Mouse (Mus musculus) layer of hippocampus, postnatal 25 days (tissue): ENCODE results near the gene Rflna. TPM values are rescaled to one million over a fixed set of nuclear protein-coding genes. Genes with fewer than 3 reads are reported as not detected.

ENCODE experiments used
- DNase-seq, 2 experiments: peaks; one replicate each; pipeline ENCODE4 v3.0.0; 2022; ENCODE audit warnings: mixed read lengths in 2 of 2, low spot score in 1 of 2; ENCODE audit errors: extremely low spot score in 1 of 2
- total RNA-seq, 2 experiments: library from RNA; stranded (reverse); gene quantifications; 2 replicates each; pipeline ENCODE4 v1.2.3; 2021

The Rflna gene
- under 1 TPM; 0.37 to 0.80 TPM for total RNA-seq

DNA sequence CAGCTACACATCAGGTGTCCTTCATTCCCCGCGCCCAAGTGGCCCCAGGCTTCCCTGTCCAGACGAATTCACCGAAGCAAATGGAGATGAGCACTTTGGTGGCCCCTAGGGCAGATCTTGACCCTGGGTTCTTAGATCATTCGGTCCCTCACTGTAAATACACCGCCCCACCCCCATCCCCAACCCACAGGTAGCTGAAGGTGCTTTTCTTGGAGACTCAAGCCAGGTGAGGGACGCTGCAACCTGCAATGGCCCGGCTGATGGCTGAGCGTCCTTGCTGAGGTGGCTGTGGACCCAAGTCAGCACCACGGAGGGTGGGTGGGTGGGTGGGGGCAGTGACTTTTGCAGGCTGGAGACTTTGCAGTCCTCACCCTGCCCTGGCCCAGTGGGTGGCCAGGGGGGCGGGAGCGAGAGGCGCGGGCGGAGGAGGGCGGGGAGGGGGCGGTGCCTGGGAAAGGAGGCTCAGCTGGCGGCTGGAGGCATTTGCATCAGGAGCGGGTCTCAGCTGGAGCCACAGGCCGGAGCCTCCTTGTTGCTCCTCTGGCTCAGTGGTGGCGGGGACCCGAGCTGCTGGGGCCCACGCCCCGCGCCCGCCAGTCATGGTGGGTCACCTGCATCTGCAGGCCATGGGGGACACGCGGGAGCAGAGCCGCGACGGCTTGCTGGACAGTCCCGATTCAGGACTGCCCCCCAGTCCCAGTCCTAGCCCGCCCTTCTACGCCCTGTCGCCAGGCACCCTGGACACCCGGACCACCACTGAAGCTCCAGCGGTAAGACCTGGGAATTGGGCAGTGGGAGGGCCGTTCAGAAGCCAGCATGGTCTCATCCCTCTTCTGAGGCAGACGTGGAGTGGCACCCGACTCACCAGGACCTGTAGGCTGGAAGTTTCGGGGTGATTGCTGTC lies at the start of gene Rflna:
Rflna (plus strand) TSS at position 253 of the 904 bp plus-strand sequence.
- peak in 1 of 2 experiments; percentile 7 for DNase-seq

DNA sequence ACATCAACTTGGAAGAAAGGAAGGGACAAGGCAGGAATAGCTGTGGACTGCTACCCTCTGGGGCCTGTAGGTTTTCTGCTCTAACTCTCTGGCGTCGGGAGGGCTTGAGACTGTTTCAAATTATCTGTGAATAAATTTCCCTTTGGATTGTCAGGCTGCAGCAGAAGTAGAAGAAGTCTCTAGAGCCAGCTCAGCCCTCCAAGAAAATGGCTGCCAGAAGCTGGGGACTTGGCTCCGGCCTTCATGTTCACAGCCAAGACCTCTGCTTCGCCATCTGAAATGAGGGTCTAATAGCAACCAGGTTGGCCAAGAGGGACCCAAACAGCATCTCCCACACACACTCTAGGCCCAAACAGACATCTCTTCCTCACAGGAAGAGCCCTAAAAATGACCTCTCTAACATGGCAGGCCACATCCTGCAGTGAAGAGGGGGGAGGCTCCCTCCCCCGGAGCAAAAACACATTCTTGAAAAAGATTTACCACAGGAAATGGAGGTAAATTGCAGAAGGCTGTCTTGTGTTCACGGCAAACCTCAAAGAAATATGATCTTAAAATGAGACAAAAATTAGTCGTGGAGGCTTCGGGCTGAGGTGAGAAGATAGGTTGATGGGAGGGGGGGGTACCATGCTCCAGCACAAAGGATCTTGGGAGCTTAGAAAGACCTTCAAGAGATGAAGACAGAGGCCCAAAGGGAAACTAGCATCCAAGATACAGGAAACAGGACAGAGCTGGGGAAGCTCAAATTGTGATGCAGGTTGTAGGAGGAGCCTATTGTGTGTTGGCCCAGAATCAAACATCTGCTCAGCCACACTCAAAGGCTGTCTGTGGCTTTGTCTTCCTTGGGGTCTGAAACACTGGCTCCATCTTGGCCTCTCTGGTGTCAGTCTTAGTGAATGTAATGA lies 48.4 kb upstream of the Rflna start:
- no peak for DNase-seq

DNA sequence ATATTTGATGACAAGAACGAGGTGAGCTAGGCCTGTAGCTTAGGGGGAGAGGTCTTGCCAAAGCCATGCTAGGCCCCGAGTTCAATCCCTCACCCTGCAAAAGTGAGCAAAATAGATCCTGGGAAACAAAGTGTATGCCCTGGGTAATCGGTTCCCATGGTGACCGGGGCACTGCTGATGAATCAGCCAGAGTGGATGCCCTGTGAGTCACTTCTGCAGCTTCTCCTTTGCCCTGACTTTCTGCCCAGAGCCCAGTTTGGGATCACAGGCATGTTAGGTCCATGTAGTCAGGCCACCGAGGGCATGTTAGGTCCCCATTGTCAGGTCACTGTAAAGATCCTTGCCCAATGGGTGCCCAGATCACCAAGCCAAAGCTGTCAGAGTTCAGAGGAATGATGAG lies 45.5 kb upstream of the Rflna start:
- DNase-seq, result no peak

DNA sequence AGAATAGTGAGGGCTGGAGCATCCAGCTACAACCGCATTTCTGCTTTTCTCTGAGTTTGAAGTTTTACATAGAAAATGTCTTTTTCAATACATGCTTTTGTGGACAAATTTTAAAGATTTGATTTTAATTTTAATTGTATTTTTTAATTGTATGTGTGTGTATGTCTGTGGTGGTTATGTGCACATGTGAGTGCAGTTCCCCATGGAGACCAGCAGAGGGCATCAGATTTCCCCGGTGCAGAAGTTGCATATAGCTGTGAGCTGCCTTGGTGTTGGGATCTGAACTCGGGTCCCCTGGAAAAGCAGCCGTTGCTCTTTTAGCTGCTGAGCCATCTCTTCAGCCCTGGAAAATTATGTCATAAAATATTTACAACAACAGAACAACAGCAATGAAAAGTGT lies 43.9 kb upstream of the Rflna start:
- no peak for DNase-seq

DNA sequence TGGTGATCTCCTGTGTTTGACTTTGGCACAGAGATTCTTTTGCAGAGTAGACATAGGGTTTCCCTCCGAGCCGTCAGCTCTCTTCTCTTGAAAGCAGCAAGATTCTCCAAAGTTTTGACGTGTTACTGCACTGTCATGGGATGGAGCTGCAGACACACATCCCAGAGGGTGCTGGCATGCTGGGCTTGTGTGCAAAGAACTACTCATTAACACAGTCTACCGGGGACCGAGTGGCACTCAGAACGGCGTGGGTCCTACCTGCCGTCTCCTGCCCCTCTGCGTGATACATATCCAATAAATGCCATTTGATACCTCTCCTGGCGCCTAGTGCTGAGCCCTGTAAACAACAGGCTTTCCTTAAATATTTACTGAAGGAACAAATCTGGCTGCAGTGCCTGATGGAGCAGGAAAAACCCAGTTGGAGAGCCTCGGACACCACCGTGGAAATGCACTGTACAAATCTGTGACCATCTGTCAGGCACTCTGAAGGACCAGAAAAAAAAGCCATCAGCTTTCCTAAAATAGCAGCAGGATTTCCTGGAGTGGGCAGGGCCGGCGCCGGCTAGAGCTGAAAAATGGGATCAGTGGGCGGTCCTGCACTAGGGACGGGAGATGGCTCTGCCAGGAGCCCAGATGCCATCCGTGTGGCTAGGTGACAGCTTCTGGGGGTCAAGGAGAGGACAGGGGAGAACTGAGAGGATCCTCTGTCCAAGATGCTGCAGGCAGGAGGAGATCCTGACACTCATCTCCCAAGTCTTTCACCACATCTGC lies 42.7 kb upstream of the Rflna start:
- no peak for DNase-seq

DNA sequence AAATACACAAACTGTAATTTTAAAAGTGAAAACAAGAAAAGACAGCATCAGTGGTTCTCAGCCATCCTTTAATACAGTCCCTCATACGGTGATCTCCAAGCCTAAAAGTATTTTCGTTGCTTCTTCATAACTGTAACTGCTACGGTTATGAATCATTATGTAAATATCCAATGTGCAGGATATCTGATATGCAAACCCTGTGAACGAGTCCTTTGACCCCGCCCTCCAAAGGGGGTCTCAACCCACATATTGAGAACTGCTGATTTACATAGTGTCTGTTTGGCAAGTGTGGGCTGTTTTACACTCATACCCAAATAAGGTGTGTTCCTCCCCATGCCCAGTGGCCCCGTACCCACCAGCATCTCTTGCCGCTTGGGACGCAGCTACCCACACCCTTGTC lies 41.6 kb upstream of the Rflna start:
- DNase-seq, result no peak

DNA sequence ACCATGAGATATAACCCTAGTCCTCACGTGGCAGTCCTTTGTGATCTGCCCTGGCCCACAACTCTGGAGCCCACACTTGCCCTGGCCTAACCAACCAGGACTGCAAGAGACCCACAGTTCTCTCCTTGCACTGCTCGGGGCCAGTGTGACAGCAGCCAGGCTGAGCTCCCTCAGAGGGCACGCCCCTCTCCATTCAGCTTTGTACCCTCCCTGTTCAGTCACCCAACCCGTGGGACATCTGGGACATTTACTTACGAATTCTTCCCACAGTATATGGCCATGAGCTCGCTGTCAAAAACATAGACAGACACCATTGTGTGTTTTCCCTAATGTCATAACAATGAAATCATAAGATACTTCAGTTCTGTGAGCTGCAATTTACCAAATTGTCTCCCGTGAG lies 40.3 kb upstream of the Rflna start:
- DNase-seq, result no peak

DNA sequence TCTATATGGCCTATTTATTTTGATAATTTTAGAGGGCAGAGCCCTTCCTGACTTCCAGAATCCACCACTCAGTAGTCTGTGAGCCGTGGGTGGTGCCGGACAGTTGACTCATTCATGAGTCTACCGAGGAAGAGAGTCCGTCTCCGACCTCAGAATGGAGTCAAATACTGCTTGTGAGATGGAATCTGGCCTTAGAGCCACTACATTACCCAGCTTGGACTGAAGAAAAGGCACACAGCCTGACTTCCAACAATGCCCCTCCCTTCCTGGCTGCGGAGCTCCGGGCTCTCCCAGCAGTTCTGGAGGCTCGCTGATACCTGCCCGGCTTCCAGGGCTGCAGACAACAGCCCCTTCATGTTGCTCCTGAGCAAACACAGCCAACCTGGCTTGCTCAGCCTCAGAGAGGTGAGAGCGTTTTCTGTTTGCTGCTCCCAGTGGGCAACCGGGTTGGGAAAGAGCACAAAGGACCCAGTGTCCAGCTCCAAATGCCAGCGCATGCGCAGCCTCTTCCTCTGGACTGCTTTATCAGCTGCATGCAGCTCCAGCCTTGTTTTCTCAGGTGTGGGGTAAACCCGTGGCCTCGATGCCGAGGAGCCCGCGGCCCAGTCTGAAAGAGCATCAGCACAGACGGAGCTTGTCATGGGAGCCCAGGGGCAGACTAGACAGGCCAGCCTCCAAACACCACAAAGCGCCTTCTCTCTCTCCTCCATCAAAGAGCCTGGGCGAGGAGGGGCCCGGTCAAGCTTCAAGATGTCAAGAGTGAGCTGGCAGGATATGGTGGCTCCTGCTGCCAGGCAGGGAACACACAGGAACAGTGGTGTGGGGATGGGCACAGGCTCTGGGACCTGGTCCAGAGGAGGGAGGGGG lies 39.0 kb upstream of the Rflna start:
- peak; percentile 20 to 46 for DNase-seq

DNA sequence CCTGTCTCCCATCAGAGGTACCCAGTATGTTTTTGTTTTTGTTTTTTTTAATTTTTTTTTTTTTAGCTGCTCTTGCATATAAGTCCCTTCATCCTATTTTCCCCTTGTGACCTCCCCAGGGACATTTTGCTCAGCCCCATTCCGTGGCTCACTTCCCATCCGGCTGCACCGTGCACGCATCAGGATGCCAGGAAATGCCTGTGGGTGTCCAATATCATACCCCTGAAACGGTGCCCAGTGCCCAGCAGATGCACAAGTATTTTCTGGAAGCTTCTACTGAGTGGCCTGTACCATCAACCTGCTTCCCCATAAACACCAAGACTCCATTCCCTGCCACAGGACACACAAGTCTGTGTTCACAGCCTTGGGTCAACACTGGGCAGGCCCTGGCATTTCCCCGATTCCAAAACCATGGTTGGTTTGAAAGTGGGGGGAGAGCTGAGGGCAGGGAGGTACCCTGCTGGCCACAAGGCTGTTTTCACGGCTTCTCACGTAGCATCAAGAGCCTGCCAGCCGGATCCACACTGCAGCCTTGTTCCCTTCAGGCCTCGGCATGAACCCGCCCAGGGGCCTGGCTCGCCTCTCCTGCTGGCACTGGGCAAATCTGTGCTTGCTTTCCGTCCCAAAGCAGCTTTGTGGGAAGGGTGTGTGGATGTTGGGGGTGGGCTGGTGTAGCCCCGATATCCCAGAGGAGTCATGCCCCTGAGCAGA lies 36.2 kb upstream of the Rflna start:
- DNase-seq, result no peak

DNA sequence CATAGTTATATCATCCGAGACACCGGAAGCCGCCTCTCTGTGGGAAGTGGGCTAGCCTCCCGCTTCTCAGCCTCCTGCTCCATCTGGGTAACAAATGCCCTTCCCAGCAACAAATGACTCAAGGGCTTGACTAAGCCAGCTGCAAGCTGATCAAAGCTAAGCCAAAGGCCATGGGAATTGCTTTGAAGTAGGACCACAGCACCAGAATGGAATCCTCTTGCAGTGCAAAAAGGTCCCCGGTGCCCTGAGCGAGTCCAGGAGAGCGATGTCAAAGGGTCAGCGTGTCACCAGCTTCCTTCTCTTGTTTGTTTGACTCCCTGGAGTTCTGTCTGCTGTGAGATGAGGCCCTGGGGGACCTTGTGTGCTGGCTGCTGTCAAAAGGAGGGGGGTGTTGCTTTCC lies 33.2 kb upstream of the Rflna start:
- DNase-seq, result no peak

DNA sequence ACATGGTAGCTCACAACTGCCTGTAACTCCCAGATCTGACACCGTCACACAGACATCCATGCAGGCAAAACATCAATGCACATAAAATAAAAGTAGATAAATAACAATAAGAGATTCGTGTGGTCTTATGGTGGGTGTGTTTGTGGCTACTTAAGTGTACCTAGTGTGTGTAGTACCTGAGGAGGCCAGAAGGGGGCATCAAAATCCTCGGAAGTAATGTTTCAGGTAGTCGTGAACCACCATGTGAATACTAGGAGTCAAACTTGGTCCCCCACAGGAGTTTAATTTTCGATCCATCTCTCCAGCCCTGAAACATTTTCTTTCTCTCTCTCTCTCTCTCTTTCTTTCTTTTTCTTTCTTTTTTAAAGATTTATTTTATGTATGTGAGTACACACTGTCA lies 16.8 kb upstream of the Rflna start:
- DNase-seq, result no peak

DNA sequence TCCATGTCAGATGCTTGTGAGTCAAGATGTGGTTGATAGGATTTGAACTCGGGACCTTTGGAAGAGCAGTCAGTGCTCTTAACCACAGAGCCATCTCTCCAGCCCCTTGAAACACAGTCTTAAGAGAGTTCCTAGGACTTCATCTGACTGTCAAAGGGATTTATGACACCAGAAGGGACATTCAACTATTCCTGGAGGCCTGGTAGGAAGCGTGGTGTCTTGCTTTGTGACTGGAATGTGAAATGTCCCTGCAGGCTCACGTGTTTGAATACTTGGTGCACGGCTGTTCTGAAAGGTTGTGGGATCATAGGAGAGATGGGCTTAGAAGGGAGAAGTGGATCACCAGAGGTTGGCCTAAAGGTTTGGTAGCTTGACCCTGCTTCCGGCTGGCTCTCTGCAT lies 16.4 kb upstream of the Rflna start:
- DNase-seq, result no peak

DNA sequence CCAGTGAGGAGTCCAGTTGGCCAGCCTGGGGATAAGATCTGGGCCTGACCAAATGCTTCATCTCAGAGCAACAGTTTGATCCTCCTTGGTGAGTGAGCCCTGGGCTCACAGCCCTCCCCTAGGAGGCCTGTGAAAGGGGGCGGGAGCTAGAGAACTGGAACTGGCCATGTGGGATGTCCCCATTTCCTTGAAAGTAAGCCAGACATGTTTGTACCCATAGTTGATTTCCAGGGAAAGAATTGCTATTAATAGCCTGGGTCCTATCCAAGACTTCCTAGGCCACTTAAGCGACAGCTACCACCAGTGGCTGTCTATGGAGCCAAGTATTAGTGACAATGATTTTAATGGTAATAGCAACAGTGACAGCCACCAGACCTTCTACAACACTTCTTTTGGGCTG lies 13.3 kb upstream of the Rflna start:
- no peak for DNase-seq

DNA sequence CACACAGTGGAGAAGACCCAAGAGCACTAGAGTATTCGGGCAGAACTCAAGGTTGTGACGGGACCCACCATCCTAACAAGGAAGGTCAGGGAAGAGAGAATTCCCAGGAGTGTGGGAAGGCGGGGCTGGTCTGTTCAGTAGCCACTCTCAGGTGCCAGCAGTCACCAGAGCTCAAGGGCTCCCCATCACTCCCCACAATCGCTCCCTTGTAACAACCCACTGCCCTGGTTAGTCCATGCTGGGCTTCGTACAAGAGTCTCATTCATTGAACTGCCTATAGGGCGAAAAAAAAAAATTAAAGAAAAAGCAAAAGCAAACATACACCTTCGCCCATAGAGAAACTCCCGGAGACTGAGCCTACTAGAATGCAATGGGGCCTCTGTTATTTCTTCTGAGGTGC lies 10.7 kb upstream of the Rflna start:
- DNase-seq, result no peak

DNA sequence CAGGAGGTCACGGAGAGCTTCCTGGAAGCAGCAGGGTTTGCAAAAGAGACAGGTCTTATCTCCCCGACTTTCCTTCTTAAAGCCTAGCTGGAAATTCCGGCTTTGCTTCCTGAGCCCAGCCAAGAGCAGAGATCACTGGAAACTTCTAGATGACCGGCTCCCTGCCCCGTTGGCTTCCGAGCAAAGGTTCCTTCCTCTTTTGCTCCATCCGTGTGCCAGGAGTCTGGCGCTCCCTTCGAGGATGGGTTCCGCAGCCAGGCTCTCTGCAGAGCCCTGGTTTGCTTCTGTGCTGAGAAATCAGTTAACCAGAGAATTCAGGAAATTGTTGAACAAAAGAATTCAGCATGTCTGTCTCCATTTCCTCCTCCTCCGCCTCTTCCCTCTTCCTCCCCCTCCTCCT lies 10.1 kb upstream of the Rflna start:
- DNase-seq, result no peak

DNA sequence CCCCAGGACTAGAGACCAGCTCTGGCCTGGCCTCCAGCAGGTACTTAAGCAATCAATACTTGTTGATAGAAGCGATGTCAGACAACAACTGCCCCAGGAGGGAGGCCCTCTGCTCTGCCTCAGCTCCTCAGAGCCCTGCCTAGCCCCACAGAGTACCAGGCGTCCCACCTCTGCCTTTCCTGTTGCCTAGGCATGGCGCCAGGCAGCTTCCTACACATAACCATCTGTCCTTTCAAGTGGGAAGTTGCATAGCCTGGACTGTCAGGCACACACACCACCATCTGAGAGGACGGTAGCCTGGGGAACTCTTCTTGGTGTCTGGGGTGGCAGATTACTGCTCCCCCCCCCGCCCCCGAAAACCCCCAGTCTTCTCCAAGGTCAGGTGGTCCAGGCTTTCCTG lies 6.2 kb upstream of the Rflna start:
- peak in 1 of 2 experiments; percentile 55 for DNase-seq

DNA sequence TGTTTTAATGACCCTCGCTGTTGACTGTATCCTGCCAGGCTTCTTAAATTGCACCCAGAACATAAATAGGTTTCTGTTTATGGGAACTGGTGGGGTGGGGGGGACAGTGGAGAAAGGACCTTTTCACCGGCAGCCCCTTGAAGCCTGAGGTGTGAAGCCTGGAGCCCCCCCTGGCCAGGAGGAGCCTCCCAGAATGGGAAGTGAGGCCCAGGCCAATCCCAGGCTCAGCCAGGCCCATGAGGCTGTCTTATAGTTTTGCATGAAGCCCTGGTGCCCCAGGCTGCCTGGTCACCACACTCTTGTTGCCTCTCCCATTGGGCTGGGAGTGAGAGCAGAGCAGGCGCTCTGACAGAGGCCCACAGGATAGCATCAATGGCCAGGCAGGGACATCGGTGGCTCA lies 5.1 kb upstream of the Rflna start:
- no peak for DNase-seq

DNA sequence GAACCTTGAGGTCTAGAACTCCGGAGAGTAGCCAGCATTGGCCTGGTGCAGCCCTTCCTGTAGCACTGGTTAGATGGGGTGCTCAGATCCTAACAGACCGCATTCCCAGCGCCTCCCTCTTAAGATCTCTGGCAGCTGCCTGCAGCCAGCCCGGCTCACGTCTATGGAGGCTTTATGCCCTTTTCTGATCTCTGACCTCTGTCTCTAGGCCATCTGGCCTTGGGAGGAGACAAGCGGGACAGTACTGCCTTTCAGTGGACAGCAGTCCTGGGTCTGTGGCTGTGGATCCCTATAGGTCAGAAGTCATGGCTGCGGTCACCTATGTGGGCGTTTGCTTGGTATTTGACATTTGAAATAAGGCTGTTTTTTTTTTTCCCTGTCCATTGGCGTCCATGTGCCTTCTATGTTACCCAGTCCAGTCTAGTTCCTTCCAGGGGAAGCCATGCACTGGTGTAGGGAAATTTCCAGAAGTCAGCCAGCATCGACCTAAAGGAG lies 2.2 kb upstream of the Rflna start:
- no peak for DNase-seq

DNA sequence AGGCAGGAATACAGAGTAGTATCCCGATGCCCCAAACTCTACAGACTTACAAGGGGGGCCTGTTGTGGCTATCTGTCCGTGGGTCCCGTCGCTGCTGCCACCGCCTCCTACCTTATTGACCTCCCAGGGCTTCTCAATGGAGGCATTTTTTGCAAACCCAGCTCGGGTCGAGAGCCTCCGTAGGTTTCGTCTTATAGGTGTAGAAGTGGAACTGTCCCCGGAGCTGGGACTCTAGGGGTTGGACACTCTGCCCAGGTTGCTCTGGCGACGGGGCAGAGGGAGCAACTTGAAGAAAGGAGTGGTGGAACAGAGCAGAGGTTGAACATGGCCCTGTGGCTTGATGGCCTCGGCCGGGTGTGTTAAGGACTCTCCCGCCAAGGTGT lies 843 bp downstream of the Rflna start:
- no peak for DNase-seq
